Mouse (Mus musculus): ENCODE results near the gene Hist1h2bn. TPM values are rescaled to one million over a fixed set of nuclear protein-coding genes. Genes with fewer than 3 reads are reported as not detected.
"Not testable (repeated sequence)": the region's sequence is repeated elsewhere in the genome, so short reads cannot be mapped to it uniquely, and the experiment has no call there.

Hist1h2bn gene
- polyA plus RNA-seq, 1 experiment from 2014 or later = 3.2 TPM

DNA sequence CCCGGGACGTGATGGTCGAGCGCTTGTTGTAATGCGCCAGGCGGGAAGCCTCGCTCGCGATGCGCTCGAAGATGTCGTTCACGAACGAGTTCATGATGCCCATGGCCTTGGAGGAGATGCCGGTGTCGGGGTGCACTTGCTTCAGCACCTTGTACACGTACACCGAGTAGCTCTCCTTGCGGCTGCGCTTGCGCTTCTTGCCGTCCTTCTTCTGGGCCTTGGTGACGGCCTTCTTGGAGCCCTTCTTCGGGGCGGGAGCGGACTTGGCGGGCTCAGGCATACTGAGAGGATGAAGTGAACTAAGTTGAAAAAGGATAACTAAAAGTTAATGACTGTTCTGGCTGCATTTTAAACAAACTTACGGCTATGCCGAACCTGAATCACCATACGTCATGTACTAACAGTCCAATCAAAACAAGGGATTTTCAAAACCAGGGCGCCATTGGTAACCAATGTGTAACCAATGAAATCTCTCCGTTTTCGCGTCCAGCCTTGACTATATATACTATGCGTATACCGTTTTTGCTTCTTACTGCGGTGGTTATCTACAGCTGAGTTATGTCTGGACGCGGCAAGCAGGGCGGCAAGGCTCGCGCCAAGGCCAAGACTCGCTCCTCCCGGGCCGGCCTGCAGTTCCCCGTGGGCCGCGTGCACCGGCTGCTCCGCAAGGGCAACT lies 37.9 kb upstream of the Hist1h2bn start, which contains the start of the genes Hist1h2bl and Hist1h2ai:
Hist1h2bl (minus strand) TSS at position 280 of the 676 bp plus-strand sequence.
Hist1h2ai (plus strand) TSS at position 559 of the 676 bp plus-strand sequence.
- peaks cover 22% of the 10 kb centered on the region for H3K4me1 ChIP-seq (replicated peaks; ENCODE audit: control insufficient read depth, insufficient read depth, low read length)
- peak within 1 kb of the TSS; percentile 50 for H3K4me3 ChIP-seq (ENCODE audit: low read depth, low read length)
- peak within 1 kb of the TSS; percentile 98 for H3K27ac ChIP-seq (ENCODE audit: low read depth)
- not testable (repeated sequence) for H3K9me3 ChIP-seq (ENCODE audit: control insufficient read depth, low read length); H3K27me3 ChIP-seq (replicated peaks; ENCODE audit: control insufficient read depth, insufficient read depth, low read length); H3K36me3 ChIP-seq (ENCODE audit: control insufficient read depth, insufficient read depth, low read length)
- DNase-seq (ENCODE audit: low spot score) = peak; percentile 83
- peak within 1 kb of the TSS; percentile 91 for H3K9ac ChIP-seq (ENCODE audit: low read length)
- under 1% methylated on average over 28 of the region's 50 CpGs for whole genome bisulfite sequencing
- peak; percentile 89 for ATAC-seq (replicated peaks; ENCODE audit: low FRiP score, low TSS enrichment, low read depth)
- peak within 1 kb of the TSS; percentile 91 for H3K4me2 ChIP-seq (ENCODE audit: low read length)

DNA sequence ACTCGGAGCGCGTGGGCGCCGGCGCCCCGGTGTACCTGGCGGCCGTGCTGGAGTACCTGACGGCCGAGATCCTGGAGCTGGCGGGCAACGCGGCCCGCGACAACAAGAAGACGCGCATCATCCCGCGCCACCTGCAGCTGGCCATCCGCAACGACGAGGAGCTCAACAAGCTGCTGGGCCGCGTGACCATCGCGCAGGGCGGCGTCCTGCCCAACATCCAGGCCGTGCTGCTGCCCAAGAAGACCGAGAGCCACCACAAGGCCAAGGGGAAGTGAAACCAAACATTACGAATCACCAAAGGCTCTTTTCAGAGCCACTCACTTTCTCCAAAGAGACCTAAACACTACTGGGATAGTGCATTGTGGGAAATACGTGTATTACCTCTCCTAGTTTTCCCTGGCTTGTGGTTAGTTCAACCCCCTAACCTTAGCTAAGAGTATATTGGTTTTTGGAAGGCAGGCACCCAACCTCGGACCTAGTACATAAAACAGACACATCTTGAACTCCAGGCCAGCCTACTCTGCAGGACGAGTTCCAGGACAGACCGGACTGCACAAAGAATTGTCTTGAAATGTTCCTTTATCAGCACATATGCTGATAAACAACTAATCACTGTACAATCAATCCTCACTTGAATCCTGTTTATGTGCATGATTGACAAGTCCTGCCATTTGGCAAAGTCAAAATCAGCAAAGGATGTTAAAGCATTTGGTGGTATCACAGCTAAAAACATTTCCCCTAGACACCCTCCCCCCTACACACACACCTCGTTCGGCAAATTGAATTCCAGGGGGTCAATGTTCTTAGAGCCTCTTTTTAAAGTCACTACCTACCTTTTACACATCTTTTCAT lies 37.2 kb upstream of the Hist1h2bn start:
- H3K9me3 ChIP-seq (ENCODE audit: control insufficient read depth, low read length) = not testable (repeated sequence)
- peak overlapping the region; percentile 50 for H3K4me3 ChIP-seq (ENCODE audit: low read depth, low read length)
- peak; percentile 78 for DNase-seq (ENCODE audit: low spot score)

DNA sequence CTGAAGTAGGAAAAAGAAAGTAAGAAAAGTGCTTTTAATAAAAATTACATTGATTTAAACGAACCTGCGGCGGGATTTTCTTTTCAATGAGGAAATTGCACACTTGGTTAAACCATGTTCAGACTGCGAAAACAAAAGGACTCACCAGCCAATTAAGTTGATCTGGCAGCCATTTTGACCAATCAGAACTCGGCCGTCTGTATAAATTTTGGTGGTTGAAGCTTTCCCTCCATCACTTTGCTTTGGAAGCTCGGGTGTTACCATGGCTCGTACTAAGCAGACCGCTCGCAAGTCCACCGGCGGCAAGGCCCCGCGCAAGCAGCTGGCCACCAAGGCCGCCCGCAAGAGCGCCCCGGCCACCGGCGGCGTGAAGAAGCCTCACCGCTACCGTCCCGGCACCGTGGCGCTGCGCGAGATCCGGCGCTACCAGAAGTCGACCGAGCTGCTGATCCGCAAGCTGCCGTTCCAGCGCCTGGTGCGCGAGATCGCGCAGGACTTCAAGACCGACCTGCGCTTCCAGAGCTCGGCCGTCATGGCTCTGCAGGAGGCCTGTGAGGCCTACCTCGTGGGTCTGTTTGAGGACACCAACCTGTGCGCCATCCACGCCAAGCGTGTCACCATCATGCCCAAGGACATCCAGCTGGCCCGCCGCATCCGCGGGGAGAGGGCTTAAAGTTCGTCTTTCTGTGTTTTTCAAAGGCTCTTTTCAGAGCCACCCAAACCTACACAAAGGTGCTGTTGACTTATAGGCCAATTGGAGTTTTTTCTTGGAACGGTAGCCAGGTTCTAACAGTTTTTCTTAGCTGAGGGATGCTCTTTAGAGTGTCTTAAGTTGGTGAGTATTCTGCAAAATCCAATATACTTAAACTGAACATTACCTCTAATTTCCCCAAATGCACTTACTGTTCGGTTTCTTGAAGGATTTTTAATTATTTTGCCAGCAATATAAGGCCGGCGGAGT lies 36.2 kb upstream of the Hist1h2bn start, which contains the start of gene Hist1h3h:
Hist1h3h (plus strand) TSS at position 263 of the 961 bp plus-strand sequence.
- Histone ChIP-seq H3K4me3 (ENCODE audit: low read depth, low read length) (peak within 1 kb of the TSS; percentile 50), H3K4me2 (ENCODE audit: low read length) (peak within 1 kb of the TSS; percentile 82), H3K4me1 (replicated peaks; ENCODE audit: control insufficient read depth, insufficient read depth, low read length) (peaks cover 27% of the 10 kb centered on the region), H3K9ac (ENCODE audit: low read length) (peak within 1 kb of the TSS; percentile 91), H3K27ac (ENCODE audit: low read depth) (peak within 1 kb of the TSS; percentile 98)
- DNase-seq (ENCODE audit: low spot score) (peak; percentile 94), ATAC-seq (replicated peaks; ENCODE audit: low FRiP score, low TSS enrichment, low read depth) (peak; percentile 38)
- not testable (repeated sequence) for H3K27me3 ChIP-seq (replicated peaks; ENCODE audit: control insufficient read depth, insufficient read depth, low read length); H3K9me3 ChIP-seq (ENCODE audit: control insufficient read depth, low read length); H3K36me3 ChIP-seq (ENCODE audit: control insufficient read depth, insufficient read depth, low read length)
- 1% methylated on average over 28 of the region's 56 CpGs for WGBS

More for the DNA sequence above, 37.2 kb upstream of the Hist1h2bn start:
- not testable (repeated sequence) for H3K36me3 ChIP-seq (ENCODE audit: control insufficient read depth, insufficient read depth, low read length); ATAC-seq (replicated peaks; ENCODE audit: low FRiP score, low TSS enrichment, low read depth); H3K27me3 ChIP-seq (replicated peaks; ENCODE audit: control insufficient read depth, insufficient read depth, low read length)
- peak overlapping the region; percentile 82 for H3K4me2 ChIP-seq (ENCODE audit: low read length)
- H3K4me1 ChIP-seq (replicated peaks; ENCODE audit: control insufficient read depth, insufficient read depth, low read length) = peaks cover 24% of the 10 kb centered on the region
- WGBS = 0% methylated on average over 9 of the region's 38 CpGs
- H3K27ac ChIP-seq (ENCODE audit: low read depth) = peak overlapping the region; percentile 98
- H3K9ac ChIP-seq (ENCODE audit: low read length) = peak overlapping the region; percentile 91

DNA sequence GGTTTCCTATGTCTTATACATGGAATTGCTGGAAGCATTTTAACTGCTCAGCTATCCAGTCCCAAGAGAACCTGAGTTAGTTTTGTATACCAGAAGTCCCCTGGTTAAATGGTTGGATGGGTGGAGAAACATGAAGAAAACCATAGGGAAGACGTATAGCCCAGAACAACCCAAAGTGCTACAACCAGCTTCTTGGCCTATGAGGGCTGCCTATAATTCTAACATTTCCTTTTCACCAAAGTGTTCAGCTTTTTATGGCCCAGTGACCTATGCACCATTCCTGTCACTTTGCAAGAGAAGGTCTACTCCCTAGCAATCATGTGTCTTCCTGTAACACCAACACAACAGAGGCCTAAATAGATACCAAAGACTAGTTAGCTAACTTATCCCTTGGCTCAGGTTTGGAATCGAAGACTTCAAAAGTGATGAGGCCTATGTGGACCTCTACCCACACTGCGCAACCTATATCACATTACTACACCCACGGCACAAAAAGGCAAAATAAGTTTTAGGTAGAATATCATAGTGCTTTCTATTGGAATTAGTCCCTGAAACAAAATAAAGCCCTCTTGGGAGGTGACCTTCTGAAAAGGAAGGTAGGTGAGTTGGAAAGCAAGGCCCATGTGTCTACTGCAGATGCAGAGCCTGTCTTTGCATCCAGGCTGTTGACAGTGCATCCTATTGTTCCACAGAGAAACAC lies 35.4 kb upstream of the Hist1h2bn start:
- H3K27ac ChIP-seq (ENCODE audit: low read depth) = peak overlapping the region; percentile 87
- peaks cover 31% of the 10 kb centered on the region for H3K4me1 ChIP-seq (replicated peaks; ENCODE audit: control insufficient read depth, insufficient read depth, low read length)
- peak overlapping the region; percentile 78 for H3K4me2 ChIP-seq (ENCODE audit: low read length)
- DNase-seq (ENCODE audit: low spot score) (peak; percentile 63), ATAC-seq (replicated peaks; ENCODE audit: low FRiP score, low TSS enrichment, low read depth) (no peak)
- WGBS = 60% methylated on average over 4 of the region's 4 CpGs
- peak overlapping the region; percentile 38 for H3K4me3 ChIP-seq (ENCODE audit: low read depth, low read length)
- H3K27me3 ChIP-seq (replicated peaks; ENCODE audit: control insufficient read depth, insufficient read depth, low read length) = no peaks in the 10 kb centered on the region
- H3K9ac ChIP-seq (ENCODE audit: low read length) = peak overlapping the region; percentile 86
- H3K36me3 ChIP-seq (ENCODE audit: control insufficient read depth, insufficient read depth, low read length) = no peaks in the 10 kb centered on the region
- H3K9me3 ChIP-seq (ENCODE audit: control insufficient read depth, low read length) = no peaks in the 10 kb centered on the region

DNA sequence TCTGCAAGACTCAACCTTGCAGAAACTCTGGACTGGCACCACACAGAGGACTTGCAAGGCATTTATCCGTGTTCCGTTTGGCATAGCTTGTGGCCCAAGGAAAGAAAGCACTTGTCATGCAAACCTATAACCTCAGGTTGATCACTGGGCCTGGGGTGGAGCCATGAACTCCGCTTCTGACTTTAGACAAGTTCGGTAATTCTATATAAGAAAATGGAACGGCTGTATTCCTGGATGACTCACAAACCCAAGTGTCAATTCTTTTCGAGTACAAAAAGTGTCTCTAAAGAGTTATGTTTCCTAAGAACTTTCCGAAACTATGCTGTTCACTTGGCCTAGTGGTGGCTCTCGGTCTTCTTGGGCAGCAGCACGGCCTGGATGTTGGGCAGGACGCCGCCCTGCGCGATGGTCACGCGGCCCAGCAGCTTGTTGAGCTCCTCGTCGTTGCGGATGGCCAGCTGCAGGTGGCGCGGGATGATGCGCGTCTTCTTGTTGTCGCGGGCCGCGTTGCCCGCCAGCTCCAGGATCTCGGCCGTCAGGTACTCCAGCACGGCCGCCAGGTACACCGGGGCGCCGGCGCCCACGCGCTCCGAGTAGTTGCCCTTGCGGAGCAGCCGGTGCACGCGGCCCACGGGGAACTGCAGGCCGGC lies 32.7 kb upstream of the Hist1h2bn start:
- 2% methylated on average over 21 of the region's 44 CpGs for WGBS
- Histone ChIP-seq H3K4me1 (replicated peaks; ENCODE audit: control insufficient read depth, insufficient read depth, low read length) (peaks cover 26% of the 10 kb centered on the region), H3K4me2 (ENCODE audit: low read length) (peak overlapping the region; percentile 74), H3K9ac (ENCODE audit: low read length) (peak overlapping the region; percentile 69), H3K4me3 (ENCODE audit: low read depth, low read length) (peak overlapping the region; percentile 35), H3K27ac (ENCODE audit: low read depth) (peak overlapping the region; percentile 93)
- H3K36me3 ChIP-seq (ENCODE audit: control insufficient read depth, insufficient read depth, low read length); H3K9me3 ChIP-seq (ENCODE audit: control insufficient read depth, low read length); H3K27me3 ChIP-seq (replicated peaks; ENCODE audit: control insufficient read depth, insufficient read depth, low read length): not testable (repeated sequence)
- DNase-seq (ENCODE audit: low spot score) (peak; percentile 72), ATAC-seq (replicated peaks; ENCODE audit: low FRiP score, low TSS enrichment, low read depth) (peak; percentile 21; the same call in 1 of the 2 replicates)

DNA sequence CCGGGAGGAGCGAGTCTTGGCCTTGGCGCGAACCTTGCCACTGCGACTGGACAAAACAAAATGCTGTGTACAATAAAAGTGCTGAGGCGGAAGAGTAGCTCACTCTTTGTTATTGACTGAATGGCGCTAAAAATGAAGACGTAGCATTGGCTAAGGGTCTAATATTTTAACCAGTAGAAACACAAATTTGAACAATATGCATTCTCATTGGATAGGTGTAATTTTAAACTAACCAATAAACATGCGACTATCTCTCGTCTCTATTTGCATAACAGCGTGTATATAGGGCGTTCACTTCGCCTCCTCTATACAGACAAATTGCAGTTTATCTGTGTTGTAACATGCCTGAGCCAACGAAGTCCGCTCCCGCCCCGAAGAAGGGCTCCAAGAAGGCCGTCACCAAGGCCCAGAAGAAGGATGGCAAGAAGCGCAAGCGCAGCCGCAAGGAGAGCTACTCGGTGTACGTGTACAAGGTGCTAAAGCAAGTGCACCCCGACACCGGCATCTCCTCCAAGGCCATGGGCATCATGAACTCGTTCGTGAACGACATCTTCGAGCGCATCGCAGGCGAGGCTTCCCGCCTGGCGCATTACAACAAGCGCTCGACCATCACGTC lies 32.1 kb upstream of the Hist1h2bn start, which contains the start of gene Hist1h2bm:
Hist1h2bm (plus strand) TSS at position 288 of the 616 bp plus-strand sequence.
- peak within 1 kb of the TSS; percentile 35 for H3K4me3 ChIP-seq (ENCODE audit: low read depth, low read length)
- H3K27ac ChIP-seq (ENCODE audit: low read depth) = peak within 1 kb of the TSS; percentile 93
- peak within 1 kb of the TSS; percentile 69 for H3K9ac ChIP-seq (ENCODE audit: low read length)
- WGBS = under 1% methylated on average over 34 of the region's 37 CpGs
- not testable (repeated sequence) for H3K36me3 ChIP-seq (ENCODE audit: control insufficient read depth, insufficient read depth, low read length); H3K27me3 ChIP-seq (replicated peaks; ENCODE audit: control insufficient read depth, insufficient read depth, low read length); H3K9me3 ChIP-seq (ENCODE audit: control insufficient read depth, low read length)
- DNase-seq (ENCODE audit: low spot score) (peak; percentile 86), ATAC-seq (replicated peaks; ENCODE audit: low FRiP score, low TSS enrichment, low read depth) (peak; percentile 95)
- H3K4me2 ChIP-seq (ENCODE audit: low read length) = peak within 1 kb of the TSS; percentile 74
- H3K4me1 ChIP-seq (replicated peaks; ENCODE audit: control insufficient read depth, insufficient read depth, low read length) = peaks cover 26% of the 10 kb centered on the region

DNA sequence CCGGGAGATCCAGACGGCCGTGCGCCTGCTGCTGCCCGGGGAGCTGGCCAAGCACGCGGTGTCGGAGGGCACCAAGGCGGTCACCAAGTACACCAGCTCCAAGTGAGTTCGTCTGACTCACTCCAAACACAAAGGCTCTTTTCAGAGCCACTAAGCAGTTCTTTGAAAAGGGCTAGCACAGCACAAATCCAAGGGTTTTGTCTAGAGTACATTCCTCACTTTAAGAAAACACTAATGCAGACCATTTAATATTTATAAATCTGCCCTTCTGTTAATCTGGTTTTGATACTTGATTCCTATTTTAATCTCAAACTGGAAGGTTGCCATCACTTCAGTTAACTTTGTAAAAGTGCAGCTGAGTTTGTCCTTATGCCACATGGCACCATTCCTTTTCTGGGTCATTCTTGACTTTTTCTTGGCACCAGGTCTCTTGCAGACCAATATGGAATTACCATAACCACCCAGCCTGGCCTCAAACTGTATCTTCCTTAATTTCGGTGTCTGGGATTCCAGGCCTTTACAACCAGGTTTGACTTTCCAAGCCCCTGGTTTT lies 31.5 kb upstream of the Hist1h2bn start:
- Histone ChIP-seq H3K4me2 (ENCODE audit: low read length) (peak overlapping the region; percentile 74), H3K4me3 (ENCODE audit: low read depth, low read length) (peak overlapping the region; percentile 33), H3K9me3 (ENCODE audit: control insufficient read depth, low read length) (no peaks in the 10 kb centered on the region), H3K27me3 (replicated peaks; ENCODE audit: control insufficient read depth, insufficient read depth, low read length) (no peaks in the 10 kb centered on the region), H3K4me1 (replicated peaks; ENCODE audit: control insufficient read depth, insufficient read depth, low read length) (peaks cover 26% of the 10 kb centered on the region), H3K27ac (ENCODE audit: low read depth) (peak overlapping the region; percentile 93), H3K9ac (ENCODE audit: low read length) (peak overlapping the region; percentile 64), H3K36me3 (ENCODE audit: control insufficient read depth, insufficient read depth, low read length) (no peaks in the 10 kb centered on the region)
- WGBS = 7% methylated on average over 6 of the region's 11 CpGs
- ATAC-seq (replicated peaks; ENCODE audit: low FRiP score, low TSS enrichment, low read depth) (0 out of 2 replicates have a peak, but pooled peaks have one; percentile 9), DNase-seq (ENCODE audit: low spot score) (no peak)

Data from intestine, embryonic 14.5 days (tissue).